ENCODE assay signal across 8 mouse cellular contexts in the genomic region with DNA sequence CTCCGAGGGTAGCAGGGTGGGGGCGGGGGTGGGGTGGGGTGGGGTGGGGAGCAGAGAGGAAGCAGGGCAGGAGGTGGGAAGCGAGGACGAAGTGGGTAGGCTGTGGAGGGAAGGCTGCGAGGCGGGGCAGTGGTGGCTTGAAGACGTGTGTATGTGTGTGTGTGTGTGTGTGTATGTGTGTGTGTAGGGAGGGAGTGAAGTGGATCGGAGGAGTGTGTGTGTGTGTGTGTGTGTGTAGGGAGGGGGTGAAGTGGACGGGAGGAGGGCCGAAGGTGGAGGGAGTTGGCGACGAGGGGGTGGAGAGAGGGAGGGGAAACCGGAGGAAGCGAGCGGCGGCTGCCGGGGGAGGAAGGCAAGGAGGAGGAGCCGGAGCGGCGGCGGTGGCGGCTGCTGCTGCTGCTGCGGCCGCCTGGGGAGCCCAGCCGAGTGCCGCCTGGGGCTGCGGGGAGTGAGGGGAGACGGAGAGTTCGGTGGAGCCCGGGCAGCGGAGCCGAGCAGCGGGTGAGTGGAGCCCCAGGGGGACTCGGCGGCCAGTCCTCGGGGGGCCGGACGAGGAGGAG. TPM values are rescaled to one million over a fixed set of nuclear protein-coding genes. Genes with fewer than 3 reads are reported as not detected.
A peak's percentile ranks its signal among the peaks of the same experiment; 100 is the strongest.
DNase-seq lines count a peak whose midpoint lies in the region; ATAC-seq and TF ChIP-seq lines count a peak whose summit lies in the region.

A gene (plus strand): TSS at position 351 of the 560 bp plus-strand sequence.

- no peaks in the 10 kb centered on the region for H3K36me3 ChIP-seq in hindbrain, postnatal 0 days (ENCODE audit: insufficient read depth, low read length)
- peaks cover 17% of the 10 kb centered on the region for H3K36me3 ChIP-seq in megakaryocyte, embryonic 14.5 days (replicated peaks; ENCODE audit: low read length)

- peak within 1 kb of the TSS; percentile 92 for H3K4me3 ChIP-seq in cortical plate, adult 2 months (ENCODE audit: insufficient read depth, low read length)
- H3K4me3 ChIP-seq in hindbrain, postnatal 0 days (ENCODE audit: low read length), result peak within 1 kb of the TSS; percentile 57
- peak within 1 kb of the TSS; percentile 94 for H3K4me3 ChIP-seq in megakaryocyte, embryonic 14.5 days (replicated peaks)

- H3K27me3 ChIP-seq in hindbrain, postnatal 0 days (ENCODE audit: insufficient read depth, low read length), result no peaks in the 10 kb centered on the region
- peaks cover 15% of the 10 kb centered on the region for H3K27me3 ChIP-seq in megakaryocyte, embryonic 14.5 days (replicated peaks)

- peak; percentile 86 for ATAC-seq in hindbrain, postnatal 0 days

- no peaks in the 10 kb centered on the region for H3K9me3 ChIP-seq in hindbrain, postnatal 0 days (ENCODE audit: low read length)
- 0 out of 2 replicates have a peak, but pooled peaks cover 2% of the 10 kb centered on the region for H3K9me3 ChIP-seq in megakaryocyte, embryonic 14.5 days

- no peak for TF ChIP-seq POLR2A in cortical plate, adult 2 months (IDR thresholded peaks at IDR 0.05; ENCODE audit: extremely low read depth, insufficient read depth, low read length)

- WGBS in hindbrain, postnatal 0 days, result 29% methylated on average over 17 of the region's 38 CpGs

- H3K4me1 ChIP-seq in cortical plate, adult 2 months (ENCODE audit: control insufficient read depth, insufficient read depth, low read length), result 0 out of 2 replicates have a peak, but pooled peaks cover 2% of the 10 kb centered on the region
- H3K4me1 ChIP-seq in hindbrain, postnatal 0 days (ENCODE audit: insufficient read depth, low read length), result 0 out of 2 replicates have a peak, but pooled peaks cover 2% of the 10 kb centered on the region
- peaks cover 59% of the 10 kb centered on the region for H3K4me1 ChIP-seq in megakaryocyte, embryonic 14.5 days

- DNase-seq in ZHBTc4 (ENCODE audit: low read depth, low spot score), result peak; percentile 80
- peak; percentile 28 to 50 for DNase-seq in gastrocnemius, adult 8-10 months (ENCODE audit: low spot score in 2 of 2)
- peak; percentile 68 for DNase-seq in hindbrain, postnatal 0 days (ENCODE audit: low spot score)
- peak; percentile 13 to 31 for DNase-seq in left cerebral cortex, adult 9 months (ENCODE audit: low spot score in 2 of 2)
- DNase-seq in right cerebral cortex, postnatal 14 days, result peak; percentile 67
- DNase-seq in urinary bladder, postnatal 25 days (ENCODE audit: low spot score), result peak; percentile 60

- no peak for TF ChIP-seq CTCF in cortical plate, adult 2 months (IDR thresholded peaks at IDR 0.05; ENCODE audit: extremely low read depth, insufficient read depth, low read length)
- TF ChIP-seq CTCF in hindbrain, postnatal 0 days (IDR thresholded peaks at IDR 0.05; ENCODE audit: low read depth), result no peak

- peak within 1 kb of the TSS; percentile 59 for H3K9ac ChIP-seq in hindbrain, postnatal 0 days (replicated peaks; ENCODE audit: low read length)

- H3K27ac ChIP-seq in cortical plate, adult 2 months (ENCODE audit: insufficient read depth, low read length), result peak within 1 kb of the TSS; percentile 71
- peak within 1 kb of the TSS; percentile 77; the same call in 1 of the 2 replicates for H3K27ac ChIP-seq in hindbrain, postnatal 0 days

- peak within 1 kb of the TSS; percentile 64 for H3K4me2 ChIP-seq in hindbrain, postnatal 0 days (ENCODE audit: low read depth, low read length)

RNA-seq across cellular contexts. Expression of the gene that starts here (rescaled TPM):
- 17.0 TPM in 2 replicates for polyA plus RNA-seq in cortical plate, adult 2 months (2012; rRNA removed)
- total RNA-seq in gastrocnemius, adult 8-10 months (2022), result 1 to 10 TPM in 2 of 4 experiments, under 1 TPM in 2; 0.86 to 1.7 (median 1.2) TPM
- total RNA-seq in hindbrain, postnatal 0 days (2014; rRNA removed), result 42.0 and 47.3 TPM in 2 replicates
- polyA plus RNA-seq in hindbrain, postnatal 0 days (2015; fragmentation: Nextera tagmentation; extraction: Ambion mirVana), result 17.9 and 18.2 TPM in 2 replicates
- polyA plus RNA-seq in megakaryocyte, embryonic 14.5 days (2012; ENCODE audit: insufficient read depth, low replicate concordance), result 3.4 and 10.3 TPM in 2 replicates

Comparison
In these comparisons a context has a peak if more than half of its experiments do, and no peak if none do; other contexts are left out.
1. Peak in every context shown above with its lines: DNase-seq, ATAC-seq, H3K4me3 ChIP-seq and H3K27ac ChIP-seq.
2. RNA of the gene that starts here (total RNA-seq): 42.0 to 47.3 TPM in hindbrain, postnatal 0 days; 0.86 to 1.7 TPM in gastrocnemius, adult 8-10 months; every median in the first group is over 10 times any median in the second.
3. DNase-seq: peak in every context shown above with its lines; median percentile 80 in ZHBTc4; 68 in hindbrain, postnatal 0 days; 67 in right cerebral cortex, postnatal 14 days; 60 in urinary bladder, postnatal 25 days; 39 in gastrocnemius, adult 8-10 months; 22 in left cerebral cortex, adult 9 months.